Mouse (Mus musculus) spleen, postnatal 4 days (tissue): ENCODE measurements around the gene Thada.
A peak's percentile ranks its signal among the peaks of the same experiment; 100 is the strongest.

Experiments
- DNase-seq, 2 experiments: peaks; one replicate each; pipeline ENCODE4 v3.0.0; 2022; ENCODE audit warnings: low spot score in 2 of 2

Gene Thada

GRCm38 (mm10) chr17:84465753-84466608 is at the start of gene Thada:
Gene Thada (minus strand): TSS chr17:84466205.
- peak; percentile 97 to 99 for DNase-seq

- DNase-seq, result no peak
These were observed 46.6 kb upstream of the Thada start for GRCm38 (mm10) chr17:84512516-84513085.

- peak; percentile 21 to 66 for DNase-seq
These were observed 45.9 kb upstream of the Thada start, which contains the start of gene Plekhh2 for GRCm38 (mm10) chr17:84511682-84512515. Gene Plekhh2 (plus strand): TSS chr17:84511895.

GRCm38 (mm10) chr17:84510961-84511639 is 45.1 kb upstream of the Thada start:
- DNase-seq, result no peak

- DNase-seq, result no peak
These were observed 44.4 kb upstream of the Thada start for GRCm38 (mm10) chr17:84510355-84510754.

GRCm38 (mm10) chr17:84509176-84509575 is 43.2 kb upstream of the Thada start:
- no peak for DNase-seq

GRCm38 (mm10) chr17:84508736-84509135 is 42.7 kb upstream of the Thada start:
- DNase-seq, result no peak

GRCm38 (mm10) chr17:84505922-84506321 is 39.9 kb upstream of the Thada start:
- DNase-seq, result no peak

GRCm38 (mm10) chr17:84502341-84502740 is 36.3 kb upstream of the Thada start:
- no peak for DNase-seq

GRCm38 (mm10) chr17:84498639-84499038 is 32.6 kb upstream of the Thada start:
- DNase-seq, result no peak

- no peak for DNase-seq
These were observed 32.1 kb upstream of the Thada start for GRCm38 (mm10) chr17:84497972-84498604.

GRCm38 (mm10) chr17:84497559-84497958 is 31.6 kb upstream of the Thada start:
- no peak for DNase-seq

- DNase-seq, result no peak
These were observed 31.0 kb upstream of the Thada start for GRCm38 (mm10) chr17:84497026-84497425.

- no peak for DNase-seq
These were observed 26.4 kb upstream of the Thada start for GRCm38 (mm10) chr17:84492255-84492880.

GRCm38 (mm10) chr17:84487415-84487814 is 21.4 kb upstream of the Thada start:
- no peak for DNase-seq

- no peak for DNase-seq
These were observed 17.8 kb upstream of the Thada start for GRCm38 (mm10) chr17:84483673-84484320.

- no peak for DNase-seq
These were observed 16.8 kb upstream of the Thada start for GRCm38 (mm10) chr17:84482831-84483230.

GRCm38 (mm10) chr17:84480464-84481355 is 14.7 kb upstream of the Thada start:
- no peak for DNase-seq

GRCm38 (mm10) chr17:84478276-84478675 is 12.3 kb upstream of the Thada start:
- DNase-seq, result no peak
